Mouse (Mus musculus) ES-E14 (cell line): ENCODE results near the gene Mypn. TPM values are rescaled to one million over a fixed set of nuclear protein-coding genes. Genes with fewer than 3 reads are reported as not detected.

Experiments
- DNase-seq: peaks from one replicate; pipeline ENCODE4 v3.0.0-alpha.2; 2013; ENCODE audit warnings: low read depth, low spot score
- H3K27ac ChIP-seq: 2 replicates; pipeline ENCODE4 v1.5.1; 2012; ENCODE audit warnings: low read depth, mild to moderate bottlenecking, low read length, moderate library complexity, mixed read lengths; ENCODE audit not compliant: poor library complexity, insufficient read depth, severe bottlenecking
- H3K36me3 ChIP-seq: 2 replicates; pipeline ENCODE4 v1.6.1; 2012; ENCODE audit warnings: mild to moderate bottlenecking, low read length, moderate library complexity, mixed read lengths; ENCODE audit not compliant: control insufficient read depth, poor library complexity, insufficient read depth, severe bottlenecking
- H3K4me1 ChIP-seq, 2 experiments: fragments of 150-350 bp in 1 of 2; sonication (generic) in 1 of 2; 2 replicates each; pipeline ENCODE4 v1.6.1; 2012; ENCODE audit warnings: low read length in 2 of 2, mild to moderate bottlenecking in 1 of 2, mixed read lengths in 1 of 2; ENCODE audit not compliant: control insufficient read depth in 2 of 2, insufficient read depth in 2 of 2, poor library complexity in 1 of 2
- H3K4me3 ChIP-seq, 2 experiments: fragments of 150-350 bp in 1 of 2; sonication (generic) in 1 of 2; 2 replicates each; pipeline ENCODE4 v1.5.1; 2012; ENCODE audit warnings: low read length in 2 of 2, low read depth in 1 of 2, mild to moderate bottlenecking in 1 of 2, mixed read lengths in 1 of 2; ENCODE audit not compliant: insufficient read depth in 1 of 2, poor library complexity in 1 of 2, severe bottlenecking in 1 of 2
- H3K9ac ChIP-seq: 2 replicates; pipeline ENCODE4 v1.6.1; 2012; ENCODE audit warnings: low read depth, mild to moderate bottlenecking, low read length, mixed read lengths; ENCODE audit not compliant: poor library complexity, insufficient read depth, severe bottlenecking
- H3K9me3 ChIP-seq: fragments of 150-350 bp; sonication (generic); 2 replicates; pipeline ENCODE4 v1.6.1; 2012; ENCODE audit warnings: low read depth, mild to moderate bottlenecking, low read length; ENCODE audit not compliant: control insufficient read depth, insufficient read depth
- CHD2 ChIP-seq: IDR thresholded peaks from 2 replicates; pipeline ENCODE4 v1.6.1; 2014; ENCODE audit warnings: mild to moderate bottlenecking, low read depth, low read length, inconsistent platforms
- HCFC1 ChIP-seq: IDR thresholded peaks from 2 replicates; pipeline ENCODE4 v1.6.1; 2012; ENCODE audit warnings: low read length, inconsistent platforms, borderline replicate concordance; ENCODE audit not compliant: insufficient read depth
- MAFK ChIP-seq: IDR thresholded peaks from 2 replicates; pipeline ENCODE4 v1.6.1; 2014; ENCODE audit warnings: mild to moderate bottlenecking, low read depth, low read length, inconsistent platforms; ENCODE audit not compliant: insufficient read depth
- ZC3H11A ChIP-seq: IDR thresholded peaks from 2 replicates; pipeline ENCODE4 v1.6.1; 2012; ENCODE audit warnings: low read depth, mild to moderate bottlenecking, inconsistent platforms, low read length, borderline replicate concordance
- ZNF384 ChIP-seq: IDR thresholded peaks from 2 replicates; pipeline ENCODE4 v1.6.1; 2012; ENCODE audit warnings: low read depth, low read length, inconsistent platforms
- in situ Hi-C, 2 experiments: fragments of 600-800 bp; cut with MboI; formaldehyde crosslinking; loops; one replicate each; pipeline ENCODE4 v1.15.1; 2025; ENCODE audit warnings: low sequenced_read_pairs in 2 of 2, inconsistent platforms in 1 of 2; ENCODE audit not compliant: unreplicated experiment in 2 of 2
- total RNA-seq: library from RNA; depleted of rRNA; stranded (reverse); fragments of 300-350 nt; gene quantifications from 2 replicates; pipeline ENCODE4 v1.2.3, GENCODE M21; 2012; rRNA removed

Mypn gene
- total RNA-seq, result 1.0 and 1.1 TPM in 2 replicates

DNA sequence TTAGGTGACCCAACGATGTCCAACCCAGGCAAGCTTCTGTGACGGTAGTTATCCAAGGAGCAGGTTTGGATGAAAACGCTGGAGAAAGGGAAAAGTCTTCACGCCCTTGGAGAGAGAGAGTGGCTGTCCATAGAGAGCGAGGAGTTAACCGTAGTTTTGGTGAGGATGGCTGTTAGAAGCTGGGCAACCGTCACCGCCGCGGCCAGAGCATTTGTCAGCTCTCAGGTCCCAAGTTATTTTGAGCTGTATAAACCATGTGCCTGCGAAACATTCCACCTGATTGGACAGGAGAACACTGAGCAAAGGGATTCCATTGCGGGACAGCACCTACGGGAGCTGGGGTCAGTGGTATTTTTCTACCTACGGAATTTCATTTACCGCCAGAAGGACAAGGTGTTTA lies at the start of gene Mypn:
Mypn (minus strand) TSS at position 225 of the 400 bp plus-strand sequence.
- H3K4me3 ChIP-seq, result peak within 1 kb of the TSS; percentile 11 to 13; a peak in 1 of 4 replicates
- H3K9me3 ChIP-seq, result no peaks in the 10 kb centered on the region
- H3K9ac ChIP-seq, result peak within 1 kb of the TSS; percentile 13; the same call in 1 of the 2 replicates
- peaks cover 0 to 2% of the 10 kb centered on the region in 2 experiments; a peak in 1 of 4 replicates for H3K4me1 ChIP-seq
- H3K27ac ChIP-seq, result no peak within 1 kb of the TSS
- in situ Hi-C loops, result no loop called here
- no peaks in the 10 kb centered on the region for H3K36me3 ChIP-seq
- TF ChIP-seq ZC3H11A, result no peak
- no peak for TF ChIP-seq MAFK
- no peak for TF ChIP-seq CHD2
- TF ChIP-seq HCFC1, result no peak
- no peak for TF ChIP-seq ZNF384
- no peak for DNase-seq

- H3K4me3 ChIP-seq, result no peak overlapping the region; a peak in 1 of 4 replicates
- peaks cover 5 to 6% of the 10 kb centered on the region in 2 experiments for H3K4me1 ChIP-seq
- no peak for TF ChIP-seq MAFK
- TF ChIP-seq HCFC1, result no peak
- TF ChIP-seq CHD2, result no peak
- TF ChIP-seq ZC3H11A, result no peak
- TF ChIP-seq ZNF384, result no peak
- in situ Hi-C loops, result no loop called here
- no peaks in the 10 kb centered on the region for H3K9me3 ChIP-seq
- no peak overlapping the region for H3K27ac ChIP-seq
- H3K9ac ChIP-seq, result no peak overlapping the region
- no peak for DNase-seq
- H3K36me3 ChIP-seq, result peaks cover 8% of the 10 kb centered on the region
Measured at GRCm38 (mm10) chr10:63248421-63248820, 44.7 kb upstream of the Mypn start.

GRCm38 (mm10) chr10:63247457-63247856 lies 43.7 kb upstream of the Mypn start:
- TF ChIP-seq ZC3H11A (no peak), MAFK (no peak), CHD2 (no peak), ZNF384 (no peak), HCFC1 (no peak)
- no peak overlapping the region for H3K27ac ChIP-seq
- peaks cover 6% of the 10 kb centered on the region for H3K36me3 ChIP-seq
- H3K4me3 ChIP-seq, result no peak overlapping the region
- in situ Hi-C loops, result no loop called here
- H3K4me1 ChIP-seq, result peaks cover 3 to 5% of the 10 kb centered on the region in 2 experiments
- no peak for DNase-seq
- H3K9me3 ChIP-seq, result no peaks in the 10 kb centered on the region
- no peak overlapping the region for H3K9ac ChIP-seq

DNA sequence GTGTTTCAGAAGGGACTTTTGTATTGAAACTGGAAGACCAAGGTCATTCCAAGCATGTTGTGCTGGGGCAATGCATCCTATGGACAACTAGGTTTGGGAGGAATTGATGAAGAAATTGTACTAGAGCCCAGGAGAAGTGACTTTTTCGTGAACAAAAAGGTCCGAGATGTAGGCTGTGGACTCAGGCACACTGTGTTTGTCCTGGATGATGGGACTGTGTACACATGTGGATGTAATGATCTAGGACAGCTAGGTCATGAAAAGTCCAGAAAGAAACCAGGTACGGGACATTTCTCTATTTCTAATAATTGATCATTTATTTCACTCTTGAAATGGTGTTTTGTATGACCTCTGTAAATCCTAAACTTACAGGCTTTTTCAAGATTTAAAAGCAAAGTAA lies 42.1 kb upstream of the Mypn start:
- H3K4me3 ChIP-seq, result peak overlapping the region in 1 of 2 experiments; percentile 15; a peak in 1 of 4 replicates
- H3K36me3 ChIP-seq, result peaks cover 6% of the 10 kb centered on the region
- no peak overlapping the region for H3K27ac ChIP-seq
- peak overlapping the region; percentile 9; the same call in 1 of the 2 replicates for H3K9ac ChIP-seq
- DNase-seq, result no peak
- in situ Hi-C loops, result no loop called here
- no peaks in the 10 kb centered on the region for H3K9me3 ChIP-seq
- peaks cover 2% of the 10 kb centered on the region in 2 experiments; a peak in 3 of 4 replicates for H3K4me1 ChIP-seq
- no peak for TF ChIP-seq ZC3H11A
- TF ChIP-seq ZNF384, result no peak
- no peak for TF ChIP-seq HCFC1
- no peak for TF ChIP-seq CHD2
- no peak for TF ChIP-seq MAFK
